Comparison of ENCODE assay signal across 8 mouse cellular contexts in the genomic region with DNA sequence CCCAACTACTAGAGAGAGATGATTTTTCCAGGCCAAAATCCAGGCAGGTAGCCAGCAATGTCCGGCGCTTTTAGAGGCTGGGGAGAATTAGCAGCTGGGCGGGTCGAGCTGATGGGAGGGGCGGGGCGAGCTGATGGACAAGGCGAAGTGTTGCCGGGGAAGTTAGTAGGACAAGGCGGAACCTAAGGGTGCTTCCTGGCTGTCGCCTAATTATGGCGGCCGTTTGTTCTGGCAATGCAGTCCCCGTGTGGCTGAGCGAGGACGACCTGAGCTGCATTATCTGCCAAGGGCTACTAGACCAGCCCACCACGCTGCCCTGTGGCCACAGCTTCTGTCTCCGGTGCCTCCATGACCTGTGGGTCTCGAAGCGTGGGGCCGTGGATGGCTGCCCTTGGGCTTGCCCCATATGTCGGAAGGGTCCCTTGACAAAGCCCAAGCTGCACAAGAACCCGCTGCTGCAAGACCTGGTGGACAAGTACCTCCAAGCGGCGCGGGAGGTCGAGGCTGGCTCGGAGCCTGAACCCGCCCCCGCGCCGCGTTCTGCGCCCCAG. TPM values are rescaled to one million over a fixed set of nuclear protein-coding genes. Genes with fewer than 3 reads are reported as not detected.
DNase-seq lines count a peak whose midpoint lies in the region; ATAC-seq and TF ChIP-seq lines count a peak whose summit lies in the region.

A gene (plus strand): TSS at position 147 of the 551 bp plus-strand sequence.

- peak; percentile 98 for ATAC-seq in frontal cortex, adult (ENCODE audit: low TSS enrichment)
- peak; percentile 98 for ATAC-seq in lung, embryonic 16.5 days (ENCODE audit: low read depth)

- H3K4me2 ChIP-seq in lung, embryonic 16.5 days (ENCODE audit: low read depth, low read length): peak within 1 kb of the TSS; percentile 74

- peak; percentile 95 for DNase-seq in Muller cell, postnatal 12 days (ENCODE audit: inconsistent ontology term)
- DNase-seq in cerebellum, adult 9-11 months: peak; percentile 91
- peak; percentile 82 for DNase-seq in hindbrain, embryonic 10.5 days (ENCODE audit: low spot score)
- peak; percentile 90 for DNase-seq in layer of hippocampus, adult 9-11 months
- peak; percentile 90 for DNase-seq in ovary, adult 18-20 months (ENCODE audit: low spot score)
- peak; percentile 58 for DNase-seq in thymus, adult 2 months

- peak within 1 kb of the TSS; percentile 89 for H3K27ac ChIP-seq in hindbrain, embryonic 10.5 days
- peak within 1 kb of the TSS; percentile 93 for H3K27ac ChIP-seq in lung, embryonic 16.5 days (ENCODE audit: low read length)
- H3K27ac ChIP-seq in thymus, adult 2 months (ENCODE audit: control insufficient read depth, insufficient read depth, low read length): peak within 1 kb of the TSS; percentile 45; the same call in 1 of the 2 replicates

- no peaks in the 10 kb centered on the region for H3K36me3 ChIP-seq in hindbrain, embryonic 10.5 days
- H3K36me3 ChIP-seq in lung, embryonic 16.5 days (ENCODE audit: control insufficient read depth, insufficient read depth, low read length): no peaks in the 10 kb centered on the region
- H3K36me3 ChIP-seq in thymus, adult 2 months (ENCODE audit: control insufficient read depth, insufficient read depth, low read length): no peaks in the 10 kb centered on the region

- TF ChIP-seq CTCF in thymus, adult 2 months (IDR thresholded peaks at IDR 0.05; ENCODE audit: borderline replicate concordance, control insufficient read depth, extremely low read depth, insufficient read depth, low read length, poor library complexity): 0 out of 2 replicates have a peak, but pooled peaks have one; percentile 36

- WGBS in hindbrain, embryonic 10.5 days: 3% methylated on average over 33 of the region's 33 CpGs
- 1% methylated on average over 33 of the region's 33 CpGs for WGBS in lung, embryonic 16.5 days
- 3% methylated on average over 33 of the region's 33 CpGs for WGBS in thymus, adult 2 months

- TF ChIP-seq POLR2A in thymus, adult 2 months (IDR thresholded peaks at IDR 0.05; ENCODE audit: control insufficient read depth, extremely low read depth, insufficient read depth, low read length, poor library complexity): no peak

- H3K4me3 ChIP-seq in hindbrain, embryonic 10.5 days: peak within 1 kb of the TSS; percentile 70
- H3K4me3 ChIP-seq in lung, embryonic 16.5 days (ENCODE audit: low read length): peak within 1 kb of the TSS; percentile 86
- H3K4me3 ChIP-seq in thymus, adult 2 months (ENCODE audit: control insufficient read depth, insufficient read depth, low read length): peak within 1 kb of the TSS; percentile 71

- no peaks in the 10 kb centered on the region for H3K9me3 ChIP-seq in hindbrain, embryonic 10.5 days
- H3K9me3 ChIP-seq in lung, embryonic 16.5 days (ENCODE audit: control insufficient read depth, low read length): no peaks in the 10 kb centered on the region

- H3K9ac ChIP-seq in lung, embryonic 16.5 days (ENCODE audit: low read length): peak within 1 kb of the TSS; percentile 93

- no peaks in the 10 kb centered on the region for H3K27me3 ChIP-seq in hindbrain, embryonic 10.5 days (ENCODE audit: insufficient read depth, poor library complexity, severe bottlenecking)
- H3K27me3 ChIP-seq in lung, embryonic 16.5 days (ENCODE audit: control insufficient read depth, insufficient read depth, low read depth, low read length): no peaks in the 10 kb centered on the region
- no peaks in the 10 kb centered on the region for H3K27me3 ChIP-seq in thymus, adult 2 months (ENCODE audit: control insufficient read depth, insufficient read depth, low read length)

- H3K4me1 ChIP-seq in hindbrain, embryonic 10.5 days (replicated peaks): peaks cover 7% of the 10 kb centered on the region; the same call in 1 of the 2 replicates
- H3K4me1 ChIP-seq in lung, embryonic 16.5 days (replicated peaks; ENCODE audit: control insufficient read depth, insufficient read depth, low read length): peaks cover 5% of the 10 kb centered on the region
- no peaks in the 10 kb centered on the region for H3K4me1 ChIP-seq in thymus, adult 2 months (replicated peaks; ENCODE audit: control insufficient read depth, insufficient read depth, low read length)

RNA-seq across cellular contexts. Expression of the gene that starts here (rescaled TPM):
- 5.0 and 5.2 TPM in 2 replicates for polyA plus RNA-seq in hindbrain, embryonic 10.5 days (2016; fragmentation: Nextera tagmentation; extraction: Ambion mirVana)
- polyA plus RNA-seq in lung, embryonic 16.5 days (2015; fragmentation: Nextera tagmentation; extraction: Ambion mirVana): 10.1 and 11.2 TPM in 2 replicates
- polyA plus RNA-seq in thymus, adult 2 months (2012; rRNA removed): 4.3 and 4.9 TPM in 2 replicates

Comparison
In these comparisons a context has a peak if more than half of its experiments do, and no peak if none do; other contexts are left out.
1. Peak in every context shown above with its lines: DNase-seq, ATAC-seq, H3K4me3 ChIP-seq and H3K27ac ChIP-seq.